Mouse (Mus musculus) neural tube, embryonic 14.5 days (tissue): ENCODE data around the gene Rabgap1. TPM values are rescaled to one million over a fixed set of nuclear protein-coding genes. Genes with fewer than 3 reads are reported as not detected.

Source experiments
- ATAC-seq: fragments of 200-750 bp; cut with Nextera tagmentation; 2 replicates; pipeline ENCODE4 v1.8.0; 2017; ENCODE audit warnings: low read depth, mild to moderate bottlenecking, moderate TSS enrichment, moderate library complexity
- H3K27ac ChIP-seq: fragments of 300-500 bp; sonication (generic); 2 replicates; pipeline ENCODE4 v1.5.1; 2014; ENCODE audit warnings: low read depth, mild to moderate bottlenecking, control low read depth, low read length, moderate library complexity, mixed read lengths
- H3K27me3 ChIP-seq: fragments of 300-500 bp; sonication (generic); 2 replicates; pipeline ENCODE4 v1.6.1; 2014; ENCODE audit warnings: low read length; ENCODE audit not compliant: control insufficient read depth, insufficient read depth
- H3K36me3 ChIP-seq: fragments of 300-500 bp; sonication (generic); 2 replicates; pipeline ENCODE4 v1.6.1; 2014; ENCODE audit warnings: low read length, mixed read lengths; ENCODE audit not compliant: control insufficient read depth, insufficient read depth
- H3K4me1 ChIP-seq: fragments of 300-500 bp; sonication (generic); 2 replicates; pipeline ENCODE4 v1.6.1; 2014; ENCODE audit warnings: low read length; ENCODE audit not compliant: control insufficient read depth, insufficient read depth
- H3K4me2 ChIP-seq: fragments of 300-500 bp; sonication (generic); 2 replicates; pipeline ENCODE4 v1.6.1; 2014; ENCODE audit warnings: mild to moderate bottlenecking, low read depth, low read length, control low read depth
- H3K4me3 ChIP-seq: fragments of 300-500 bp; sonication (generic); 2 replicates; pipeline ENCODE4 v1.5.1; 2014; ENCODE audit warnings: low read depth, low read length, control low read depth, mixed read lengths
- H3K9ac ChIP-seq: fragments of 300-500 bp; sonication (generic); replicated peaks from 2 replicates; pipeline ENCODE4 v1.6.1; 2014; ENCODE audit warnings: low read depth, mild to moderate bottlenecking, control low read depth, low read length, mixed read lengths
- H3K9me3 ChIP-seq: fragments of 300-500 bp; sonication (generic); 2 replicates; pipeline ENCODE4 v1.6.1; 2016; ENCODE audit warnings: low read length; ENCODE audit not compliant: control insufficient read depth
- WGBS: fragments of 180-500 bp; shearing (Covaris S2); extraction: QIAGEN DNeasy Blood & Tissue Kit; methylation state at CpG from one replicate; pipeline ENCODE4 v1.1.7; 2014; 5-methylcytosine and 5-hydroxymethylcytosine counted together
- polyA plus RNA-seq: library from polyadenylated mRNA; unstranded; fragments of >200 nt; fragmentation: Nextera tagmentation; extraction: Ambion mirVana; gene quantifications from 2 replicates; pipeline ENCODE4 v1.2.1, GENCODE M21; 2014

Rabgap1 gene
- polyA plus RNA-seq, 1 experiment from 2014 or later: 104 TPM

GRCm38 (mm10) chr2:37527587-37527986 is 84.5 kb downstream of the Rabgap1 start:
- Histone ChIP-seq H3K27ac (no peak overlapping the region), H3K4me3 (no peak overlapping the region), H3K9me3 (no peaks in the 10 kb centered on the region), H3K9ac (no peak overlapping the region), H3K4me2 (no peak overlapping the region), H3K27me3 (no peaks in the 10 kb centered on the region), H3K36me3 (no peaks in the 10 kb centered on the region), H3K4me1 (no peaks in the 10 kb centered on the region; the same call in 1 of the 2 replicates)
- ATAC-seq: no peak

GRCm38 (mm10) chr2:37529397-37529796 is 86.3 kb downstream of the Rabgap1 start:
- 98% methylated on average over 2 of the region's 2 CpGs for WGBS
- no peak overlapping the region for H3K4me3 ChIP-seq
- peaks cover 12% of the 10 kb centered on the region; the same call in 1 of the 2 replicates for H3K36me3 ChIP-seq
- H3K27me3 ChIP-seq: no peaks in the 10 kb centered on the region
- no peaks in the 10 kb centered on the region for H3K4me1 ChIP-seq
- H3K9me3 ChIP-seq: no peaks in the 10 kb centered on the region
- no peak overlapping the region for H3K27ac ChIP-seq
- no peak for ATAC-seq
- no peak overlapping the region for H3K4me2 ChIP-seq
- no peak overlapping the region for H3K9ac ChIP-seq

GRCm38 (mm10) chr2:37530766-37531165 is 87.7 kb downstream of the Rabgap1 start:
- Histone ChIP-seq H3K4me2 (no peak overlapping the region), H3K4me3 (no peak overlapping the region), H3K4me1 (no peaks in the 10 kb centered on the region), H3K27me3 (no peaks in the 10 kb centered on the region), H3K27ac (no peak overlapping the region), H3K9me3 (no peaks in the 10 kb centered on the region), H3K9ac (no peak overlapping the region), H3K36me3 (peaks cover 15% of the 10 kb centered on the region; the same call in 1 of the 2 replicates)
- no peak for ATAC-seq
- 87% methylated on average over 1 of the region's 1 CpGs for WGBS

GRCm38 (mm10) chr2:37531639-37532038 is 88.6 kb downstream of the Rabgap1 start:
- peaks cover 15% of the 10 kb centered on the region; the same call in 1 of the 2 replicates for H3K36me3 ChIP-seq
- no peak overlapping the region for H3K9ac ChIP-seq
- H3K4me2 ChIP-seq: no peak overlapping the region
- H3K27ac ChIP-seq: no peak overlapping the region
- ATAC-seq: no peak
- no peaks in the 10 kb centered on the region for H3K9me3 ChIP-seq
- no peaks in the 10 kb centered on the region for H3K4me1 ChIP-seq
- WGBS: 85% methylated on average over 3 of the region's 3 CpGs
- no peaks in the 10 kb centered on the region for H3K27me3 ChIP-seq
- no peak overlapping the region for H3K4me3 ChIP-seq

- H3K9me3 ChIP-seq: no peaks in the 10 kb centered on the region
- H3K4me3 ChIP-seq: no peak overlapping the region
- no peaks in the 10 kb centered on the region for H3K4me1 ChIP-seq
- no peak overlapping the region for H3K4me2 ChIP-seq
- no peak overlapping the region for H3K27ac ChIP-seq
- H3K9ac ChIP-seq: no peak overlapping the region
- H3K36me3 ChIP-seq: peaks cover 26% of the 10 kb centered on the region
- no peak for ATAC-seq
- no peaks in the 10 kb centered on the region for H3K27me3 ChIP-seq
- 88% methylated on average over 1 of the region's 1 CpGs for WGBS
These were observed 106.4 kb downstream of the Rabgap1 start for GRCm38 (mm10) chr2:37549346-37550012.

- no peaks in the 10 kb centered on the region for H3K4me1 ChIP-seq
- H3K4me3 ChIP-seq: no peak overlapping the region
- 70% methylated on average over 2 of the region's 2 CpGs for WGBS
- ATAC-seq: no peak
- no peak overlapping the region for H3K4me2 ChIP-seq
- H3K27ac ChIP-seq: no peak overlapping the region
- H3K9me3 ChIP-seq: no peaks in the 10 kb centered on the region
- no peaks in the 10 kb centered on the region for H3K27me3 ChIP-seq
- peaks cover 69% of the 10 kb centered on the region for H3K36me3 ChIP-seq
- H3K9ac ChIP-seq: no peak overlapping the region
These were observed 113.3 kb downstream of the Rabgap1 start for GRCm38 (mm10) chr2:37556366-37556765.

- peaks cover 56% of the 10 kb centered on the region for H3K36me3 ChIP-seq
- no peak for ATAC-seq
- H3K27ac ChIP-seq: no peak overlapping the region
- H3K9ac ChIP-seq: no peak overlapping the region
- H3K27me3 ChIP-seq: no peaks in the 10 kb centered on the region
- no peak overlapping the region for H3K4me3 ChIP-seq
- no peak overlapping the region for H3K4me2 ChIP-seq
- no peaks in the 10 kb centered on the region for H3K4me1 ChIP-seq
- WGBS: 71% methylated on average over 2 of the region's 2 CpGs
- no peaks in the 10 kb centered on the region for H3K9me3 ChIP-seq
These were observed 122.5 kb downstream of the Rabgap1 start for GRCm38 (mm10) chr2:37565579-37565978.

- no peak overlapping the region for H3K27ac ChIP-seq
- 94% methylated on average over 1 of the region's 1 CpGs for WGBS
- no peaks in the 10 kb centered on the region for H3K4me1 ChIP-seq
- ATAC-seq: no peak
- no peaks in the 10 kb centered on the region for H3K9me3 ChIP-seq
- H3K4me2 ChIP-seq: no peak overlapping the region
- no peaks in the 10 kb centered on the region for H3K27me3 ChIP-seq
- H3K36me3 ChIP-seq: peaks cover 52% of the 10 kb centered on the region
- no peak overlapping the region for H3K9ac ChIP-seq
- no peak overlapping the region for H3K4me3 ChIP-seq
These were observed 123.0 kb downstream of the Rabgap1 start for GRCm38 (mm10) chr2:37566035-37566434.

GRCm38 (mm10) chr2:37569888-37570287 is 126.8 kb downstream of the Rabgap1 start:
- Histone ChIP-seq H3K4me2 (no peak overlapping the region), H3K36me3 (peaks cover 24% of the 10 kb centered on the region), H3K9ac (no peak overlapping the region), H3K4me3 (no peak overlapping the region), H3K27ac (no peak overlapping the region), H3K4me1 (no peaks in the 10 kb centered on the region), H3K9me3 (no peaks in the 10 kb centered on the region), H3K27me3 (no peaks in the 10 kb centered on the region)
- ATAC-seq: no peak
- 76% methylated on average over 5 of the region's 5 CpGs for WGBS
